In the genomic region with DNA sequence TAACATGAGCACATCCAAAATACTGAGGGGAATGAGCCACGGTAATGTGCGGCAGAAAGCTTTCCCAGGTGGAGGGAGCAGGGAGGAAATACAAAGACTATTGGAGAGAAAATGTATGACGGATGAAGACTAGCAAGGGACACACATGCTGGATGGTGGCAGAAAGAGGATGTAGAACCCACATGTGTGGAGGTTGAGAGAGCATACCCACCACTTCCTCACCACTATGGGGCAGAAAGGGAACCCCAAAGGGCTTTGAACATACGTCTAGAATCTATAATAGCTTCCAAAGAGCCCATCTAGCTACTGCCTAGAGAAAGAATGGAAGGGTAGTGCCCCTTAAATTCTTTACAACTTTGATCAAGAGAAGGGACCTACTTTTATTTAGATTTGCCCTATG, we compare ENCODE assay signal across 21 mouse cellular contexts.
DNase-seq lines count a peak whose midpoint lies in the region; ATAC-seq and TF ChIP-seq lines count a peak whose summit lies in the region.
"Had no signal": no experiment of that assay in that cellular context is flagged by ENCODE, and none has a peak within 500 bp of the region (broad histone marks: within the 10 kb centered on the region; RNA-seq: fewer than 3 reads in every experiment).

No protein-coding gene starts in this region.

- peaks cover 6% of the 10 kb centered on the region; the same call in 1 of the 2 replicates for H3K4me1 ChIP-seq in thymus, adult 2 months (replicated peaks; ENCODE audit: control insufficient read depth, insufficient read depth, low read length)
- H3K4me1 ChIP-seq in embryonic facial prominence, embryonic 10.5 days: peaks cover 36% of the 10 kb centered on the region

- no peak overlapping the region for H3K27ac ChIP-seq in thymus, adult 2 months (ENCODE audit: control insufficient read depth, insufficient read depth, low read length)
- peak overlapping the region; percentile 44 for H3K27ac ChIP-seq in embryonic facial prominence, embryonic 10.5 days (replicated peaks)
- H3K27ac ChIP-seq: forebrain, embryonic 12.5 days; hindbrain, postnatal 0 days; neural tube, embryonic 12.5 days had no signal

- DNase-seq in thymus, adult 2 months: peak; percentile 13
- no peak for DNase-seq in thymus, adult 18-20 months
- DNase-seq in embryonic facial prominence, embryonic 10.5 days (ENCODE audit: low spot score): no peak
- DNase-seq in layer of hippocampus, postnatal 10 days (ENCODE audit: low spot score in 2 of 2): no peak
- DNase-seq in cerebellum, adult 9-11 months: no peak
- DNase-seq in urinary bladder, adult 2 months (ENCODE audit: low spot score): no peak
- DNase-seq: adrenal gland, postnatal 14 days; cerebellum, adult 8-10 months; gastrocnemius, postnatal 36 days; heart, postnatal 4 days; kidney, postnatal 25 days; liver; liver, postnatal 0 days; lung, postnatal 10 days; midbrain, embryonic 14.5 days; right cerebral cortex, postnatal 14 days had no signal

- 5% methylated on average over 4 of the region's 4 CpGs for WGBS in thymus, adult 2 months
- WGBS in embryonic facial prominence, embryonic 10.5 days: 64% methylated on average over 4 of the region's 4 CpGs

- no peaks in the 10 kb centered on the region for H3K36me3 ChIP-seq in thymus, adult 2 months (ENCODE audit: control insufficient read depth, insufficient read depth, low read length)
- no peaks in the 10 kb centered on the region for H3K36me3 ChIP-seq in embryonic facial prominence, embryonic 10.5 days (replicated peaks)
- H3K36me3 ChIP-seq: forebrain, embryonic 12.5 days; neural tube, embryonic 12.5 days had no signal

- no peak overlapping the region for H3K4me3 ChIP-seq in thymus, adult 2 months (ENCODE audit: control insufficient read depth, insufficient read depth, low read length)
- H3K4me3 ChIP-seq in embryonic facial prominence, embryonic 10.5 days: no peak overlapping the region
- H3K4me3 ChIP-seq: forebrain, embryonic 12.5 days; neural tube, embryonic 12.5 days had no signal

- peak; percentile 94 for ATAC-seq in megakaryocyte progenitor cell, adult 5-6 weeks (replicated peaks; ENCODE audit: poor library complexity)
- ATAC-seq: hindbrain, postnatal 0 days; intestine, embryonic 16.5 days; liver, postnatal 0 days had no signal

- TF ChIP-seq CTCF in thymus, adult 2 months (IDR thresholded peaks at IDR 0.05; ENCODE audit: borderline replicate concordance, control insufficient read depth, extremely low read depth, insufficient read depth, low read length, poor library complexity): no peak

- H3K27me3 ChIP-seq in thymus, adult 2 months (ENCODE audit: control insufficient read depth, insufficient read depth, low read length): no peaks in the 10 kb centered on the region
- no peaks in the 10 kb centered on the region for H3K27me3 ChIP-seq in embryonic facial prominence, embryonic 10.5 days (replicated peaks; ENCODE audit: low read depth, poor library complexity, severe bottlenecking)
- H3K27me3 ChIP-seq: forebrain, embryonic 12.5 days; neural tube, embryonic 12.5 days had no signal

- H3K9me3 ChIP-seq in embryonic facial prominence, embryonic 10.5 days: no peaks in the 10 kb centered on the region
- H3K9me3 ChIP-seq: forebrain, embryonic 12.5 days; neural tube, embryonic 12.5 days had no signal

- TF ChIP-seq POLR2A in thymus, adult 2 months (IDR thresholded peaks at IDR 0.05; ENCODE audit: control insufficient read depth, extremely low read depth, insufficient read depth, low read length, poor library complexity): no peak
